Mouse (Mus musculus) hematopoietic stem cell, adult 5-6 weeks (primary cell): ENCODE results near the gene Bnipl. TPM values are rescaled to one million over a fixed set of nuclear protein-coding genes. Genes with fewer than 3 reads are reported as not detected.

Experiments
- ATAC-seq, 2 experiments: fragments of 125-278 bp in 1 of 2; replicated peaks in 1 of 2; 2 replicates each; pipeline ENCODE4 v1.8.0; 2016 to 2017; ENCODE audit warnings: inconsistent platforms in 2 of 2, mild to moderate bottlenecking in 2 of 2, moderate number of reproducible peaks in 2 of 2, low read depth in 1 of 2, moderate TSS enrichment in 1 of 2; ENCODE audit not compliant: low FRiP score in 2 of 2, poor library complexity in 2 of 2, severe bottlenecking in 2 of 2, insufficient read depth in 1 of 2, low TSS enrichment in 1 of 2
- total RNA-seq: library from RNA; stranded (forward); fragments of 172-1452, 232-1000 nt; gene quantifications from 2 replicates; pipeline ENCODE4 v1.2.3, GENCODE M21; 2017

The Bnipl gene
- not detected in 2 replicates for total RNA-seq

- no peak for ATAC-seq
These were observed at the start of gene Bnipl for GRCm38 (mm10) chr3:95250783-95251424. Gene Bnipl, minus strand, starts transcription at chr3:95251193.

DNA sequence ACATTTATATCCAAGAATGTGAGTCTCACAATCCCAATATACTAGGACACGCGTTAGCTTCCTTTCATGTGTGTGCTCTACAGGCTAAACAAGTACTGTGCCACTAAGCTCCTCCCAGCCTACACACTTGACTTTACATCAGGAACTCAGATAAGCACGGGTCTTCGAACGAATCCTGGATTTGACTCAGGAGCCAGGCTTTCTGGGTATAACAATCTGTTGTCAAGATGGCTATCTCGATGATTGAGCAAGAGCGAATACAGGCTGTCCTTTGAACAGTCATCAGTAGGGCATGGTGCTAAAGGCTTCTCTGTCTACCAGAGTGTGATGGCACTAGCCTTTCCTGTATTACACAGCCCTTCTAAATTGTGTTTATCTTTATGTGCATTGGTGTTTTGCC, 47.0 kb upstream of the Bnipl start:
- no peak for ATAC-seq

DNA sequence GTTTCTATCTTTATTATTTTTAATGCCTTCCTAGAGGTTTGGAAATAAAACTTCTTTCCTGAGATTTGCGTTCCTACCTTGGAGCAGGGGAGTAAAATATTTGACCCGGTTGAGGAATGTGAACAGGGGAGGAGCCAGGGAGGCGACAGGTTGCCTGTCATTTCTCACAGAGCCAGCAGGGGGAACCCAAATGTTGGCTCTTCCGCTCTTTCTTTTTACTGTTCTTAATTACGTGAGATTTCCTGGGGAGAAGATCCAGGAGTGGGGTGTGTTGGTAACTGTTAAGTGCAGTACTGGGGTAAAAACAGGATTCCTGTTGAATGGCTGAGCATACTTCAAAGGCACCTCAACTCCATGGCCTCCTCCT, 45.1 kb upstream of the Bnipl start:
- peak in 1 of 2 experiments; percentile 17; a peak in 1 of 4 replicates for ATAC-seq

- ATAC-seq, result no peak
These were observed 44.5 kb upstream of the Bnipl start for GRCm38 (mm10) chr3:95295321-95296102.

DNA sequence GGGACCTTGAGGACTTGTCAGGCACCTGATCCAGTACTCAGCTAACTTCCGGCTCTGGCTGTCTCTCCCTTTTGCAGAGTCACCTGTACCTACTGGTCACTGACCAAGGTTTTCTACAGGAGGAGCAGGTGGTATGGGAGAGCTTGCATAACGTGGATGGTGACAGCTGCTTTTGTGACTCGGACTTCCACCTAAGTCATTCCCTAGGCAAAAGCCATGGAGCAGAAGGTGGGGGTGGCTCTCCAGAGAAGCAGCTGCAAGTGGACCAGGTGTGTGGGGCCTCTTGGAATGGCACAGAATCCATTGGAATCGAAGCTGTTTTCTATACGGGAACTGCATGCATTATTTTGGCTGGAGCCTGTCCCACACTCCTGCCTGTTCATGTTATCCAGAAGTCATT, 43.7 kb upstream of the Bnipl start:
- ATAC-seq, result no peak

- peak in 1 of 2 experiments; percentile 23; a peak in 1 of 4 replicates for ATAC-seq
These were observed 43.3 kb upstream of the Bnipl start for GRCm38 (mm10) chr3:95294316-95294715.

GRCm38 (mm10) chr3:95293537-95293936, 42.5 kb upstream of the Bnipl start:
- peak; percentile 91 to 92 for ATAC-seq

GRCm38 (mm10) chr3:95292899-95293298, 41.9 kb upstream of the Bnipl start:
- no peak for ATAC-seq

GRCm38 (mm10) chr3:95291041-95291440, 40.0 kb upstream of the Bnipl start:
- no peak for ATAC-seq

DNA sequence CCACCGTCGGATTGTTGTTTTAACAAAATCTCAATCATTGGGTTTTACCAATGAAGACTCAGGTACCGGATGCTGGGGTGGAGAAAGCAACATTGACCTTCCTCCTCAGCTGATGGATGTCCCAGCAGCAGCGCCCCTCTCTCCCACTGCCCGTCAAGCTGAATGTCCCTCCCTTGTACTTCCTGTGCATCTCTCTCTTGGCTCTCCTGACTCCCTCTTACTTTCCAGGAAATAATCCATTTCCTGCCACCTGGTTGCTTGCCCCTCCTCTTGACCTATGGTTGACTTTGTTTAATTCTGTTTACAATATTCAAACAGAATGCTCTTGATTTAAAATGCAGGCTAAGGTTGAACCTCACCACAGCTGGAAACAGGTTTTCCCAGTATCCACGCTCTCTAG, 39.2 kb upstream of the Bnipl start:
- no peak for ATAC-seq

DNA sequence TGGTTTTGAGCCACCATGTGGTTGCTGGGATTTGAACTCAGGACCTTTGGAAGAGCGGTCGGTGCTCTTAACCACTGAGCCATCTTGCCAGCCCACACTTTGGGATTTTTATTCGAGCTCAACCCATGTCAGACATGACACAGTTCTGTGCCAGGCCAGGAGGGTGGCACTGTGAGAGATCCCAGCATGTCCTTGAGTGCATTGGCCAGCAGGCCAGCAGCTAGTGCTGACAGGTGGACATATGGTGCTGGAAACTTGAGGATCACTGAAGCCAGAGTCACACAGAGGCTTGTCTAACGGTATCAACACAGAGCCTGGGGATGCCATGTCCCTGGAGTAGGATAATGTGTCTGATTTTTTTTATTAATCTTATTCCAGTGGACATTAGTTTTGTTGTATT, 38.4 kb upstream of the Bnipl start:
- ATAC-seq, result no peak

DNA sequence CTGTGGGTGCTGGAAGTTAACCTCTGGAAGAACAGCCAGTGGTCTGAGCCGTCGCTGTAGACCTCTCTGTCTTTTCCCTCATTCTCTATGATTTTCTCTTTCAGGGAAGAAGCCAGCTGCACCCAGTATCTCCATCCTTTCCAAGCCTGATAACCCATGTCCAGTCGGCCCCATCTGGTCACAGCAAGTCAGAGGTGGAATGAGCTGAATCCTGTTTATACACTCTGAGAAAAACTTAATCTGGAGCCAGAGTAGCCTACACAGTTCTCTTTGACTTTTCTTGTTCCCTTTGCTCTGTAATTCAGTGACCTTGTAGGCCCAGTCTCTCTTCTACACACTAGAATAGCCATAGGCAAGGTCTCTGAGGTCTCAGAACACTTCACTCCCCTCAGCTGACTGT, 36.5 kb upstream of the Bnipl start:
- ATAC-seq, result no peak

DNA sequence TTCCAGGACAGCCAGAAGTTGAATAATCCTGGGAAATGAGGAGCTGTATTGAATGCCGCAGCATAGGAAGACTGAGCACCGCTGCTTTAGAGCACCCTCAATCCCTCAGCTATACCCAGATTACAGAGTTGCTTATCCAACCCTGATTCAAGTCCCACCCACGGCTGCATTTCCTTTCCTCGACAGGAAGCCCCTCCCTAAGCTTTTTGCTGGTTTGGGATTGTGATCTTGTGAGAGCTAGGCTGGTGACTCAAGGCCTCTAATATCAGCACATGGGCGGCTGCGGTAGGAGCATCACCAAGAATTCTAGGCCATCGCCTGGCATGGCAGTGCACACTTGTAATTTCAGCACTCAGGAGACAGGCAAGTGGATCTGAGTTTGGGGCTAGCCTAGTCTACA, 35.5 kb upstream of the Bnipl start:
- no peak for ATAC-seq

DNA sequence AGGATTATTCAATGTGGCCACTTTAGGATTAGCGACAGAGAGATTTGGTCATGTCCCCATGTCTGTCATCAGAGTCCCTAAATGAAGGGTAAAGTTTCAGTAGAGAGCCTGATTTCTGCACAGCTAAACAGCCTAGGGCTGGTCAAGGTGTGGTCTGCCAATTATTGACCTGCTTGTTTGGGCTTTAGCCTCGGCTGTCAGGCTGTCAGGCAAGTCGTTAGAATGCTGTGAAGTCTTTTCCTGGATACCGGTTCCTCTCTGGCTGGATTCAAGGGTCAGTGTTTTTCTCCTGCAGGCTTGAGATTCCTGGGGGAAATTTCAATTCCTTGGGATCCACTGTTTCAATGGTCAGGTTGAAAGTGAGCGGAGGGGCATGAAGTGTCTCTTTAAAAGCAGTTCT, 35.0 kb upstream of the Bnipl start:
- ATAC-seq, result no peak

GRCm38 (mm10) chr3:95285390-95285789, 34.4 kb upstream of the Bnipl start:
- no peak for ATAC-seq

DNA sequence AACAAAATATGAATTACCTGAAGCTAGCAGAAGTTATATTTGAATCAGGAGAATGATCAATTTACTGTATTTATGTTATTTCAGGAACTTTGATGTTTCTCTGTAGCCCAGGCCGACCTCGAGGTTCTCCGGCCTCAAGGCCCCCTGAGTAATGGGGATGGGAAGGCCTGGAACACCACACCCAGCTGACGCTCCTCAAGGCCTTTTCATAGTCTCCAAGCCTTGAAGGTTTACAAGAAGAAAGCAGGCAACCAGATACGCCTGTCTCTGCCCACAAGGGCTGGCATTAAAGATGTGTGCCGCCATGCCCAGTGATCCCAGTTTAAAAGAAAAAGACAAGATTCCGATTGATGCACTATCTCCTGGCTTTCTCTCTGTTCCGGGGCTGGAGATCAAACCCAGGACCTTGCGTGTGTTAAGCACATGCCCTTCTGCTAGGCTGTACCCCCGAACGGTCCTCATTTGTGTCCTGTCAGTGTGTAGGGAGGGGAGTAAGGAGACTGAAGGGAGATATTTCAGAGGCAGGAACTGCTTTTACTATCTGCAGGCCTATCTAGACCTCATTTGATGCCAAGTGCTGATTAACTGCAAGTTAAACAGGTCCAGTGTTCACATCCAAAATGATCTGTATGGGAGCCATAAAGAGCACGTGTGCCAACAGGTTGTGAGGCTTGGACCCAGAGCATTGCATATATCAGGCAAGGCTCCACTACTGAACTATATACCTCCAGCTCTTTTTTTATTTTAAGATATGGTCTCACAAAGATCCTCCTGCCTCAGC, 33.7 kb upstream of the Bnipl start:
- no peak for ATAC-seq

DNA sequence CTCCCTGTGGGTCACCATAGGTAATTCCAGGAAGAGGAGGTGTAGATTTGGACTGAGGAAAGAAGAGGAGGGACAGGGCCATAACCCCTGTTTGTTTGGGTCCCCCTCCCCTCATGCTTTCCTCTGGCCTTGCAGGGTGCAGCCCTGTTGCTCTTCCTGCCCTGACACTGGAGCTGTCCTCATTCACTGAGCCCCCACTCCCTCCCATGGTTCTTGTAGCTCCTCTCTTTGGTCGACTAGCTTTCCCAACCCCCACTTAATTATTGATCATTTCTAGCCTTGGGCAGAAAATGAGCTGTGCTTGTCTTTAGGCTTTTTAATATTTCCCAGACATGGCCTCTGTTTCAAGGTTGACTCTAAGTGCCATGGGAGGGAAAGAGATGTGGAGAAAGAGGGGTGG, 33.1 kb upstream of the Bnipl start:
- ATAC-seq, result no peak

- ATAC-seq, result no peak
These were observed 32.6 kb upstream of the Bnipl start for GRCm38 (mm10) chr3:95283589-95283941.
